Mouse (Mus musculus): ENCODE results near the gene Arhgap29. TPM values are rescaled to one million over a fixed set of nuclear protein-coding genes. Genes with fewer than 3 reads are reported as not detected.
A peak's percentile ranks its signal among the peaks of the same experiment; 100 is the strongest.

The Arhgap29 gene
- polyA plus RNA-seq, 1 experiment from 2014 or later: 56.0 TPM

DNA sequence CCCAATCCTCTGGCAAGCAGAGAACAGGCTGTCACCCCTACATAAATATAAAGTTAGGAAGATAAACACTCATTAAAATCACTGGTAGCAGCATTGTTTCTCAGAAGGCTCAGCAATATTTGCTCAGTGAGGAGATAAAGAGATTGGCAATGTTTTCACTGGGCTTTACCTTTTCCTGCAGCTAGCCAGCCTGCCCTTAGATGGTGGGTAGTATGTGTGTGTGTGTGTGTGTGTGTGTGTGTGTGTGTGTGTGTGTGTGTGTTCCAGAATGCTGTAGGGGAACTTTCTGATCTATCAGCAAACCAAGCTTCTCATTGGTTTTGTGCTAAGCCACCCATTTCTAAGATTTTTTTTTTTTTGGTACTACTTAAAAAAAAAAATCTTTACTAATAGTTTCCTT lies 5.6 kb upstream of the Arhgap29 start:
- no peak for ATAC-seq (ENCODE audit: insufficient number of reproducible peaks, insufficient read depth, low FRiP score, low TSS enrichment)
- no peaks in the 10 kb centered on the region for H3K27me3 ChIP-seq
- H3K9ac ChIP-seq: no peak overlapping the region
- no peaks in the 10 kb centered on the region for H3K4me1 ChIP-seq
- H3K4me3 ChIP-seq: no peak overlapping the region
- no peaks in the 10 kb centered on the region for H3K36me3 ChIP-seq
- no peaks in the 10 kb centered on the region for H3K9me3 ChIP-seq
- H3K4me2 ChIP-seq (replicated peaks): no peak overlapping the region
- H3K27ac ChIP-seq: no peak overlapping the region

DNA sequence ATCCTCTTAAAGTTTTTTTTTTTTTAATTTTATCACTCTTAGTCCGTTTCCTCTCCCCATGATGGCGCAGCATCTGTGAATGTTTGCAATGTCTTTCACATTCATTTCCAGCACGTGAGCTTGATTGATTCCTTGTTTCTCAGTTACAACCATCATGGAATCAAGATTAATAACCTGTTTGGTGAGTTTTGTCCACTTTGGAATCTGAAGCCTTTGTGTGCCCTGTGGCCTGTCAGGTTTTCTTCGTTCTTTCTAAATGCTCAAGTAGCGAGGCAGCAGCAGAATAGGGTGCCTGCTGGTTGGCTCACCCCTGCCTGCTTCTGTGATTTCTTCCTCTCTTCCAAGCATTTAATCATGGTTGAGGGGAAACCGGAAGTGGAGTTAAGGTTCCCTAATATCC lies 2.2 kb upstream of the Arhgap29 start:
- H3K4me2 ChIP-seq (replicated peaks): no peak overlapping the region
- no peak overlapping the region for H3K4me3 ChIP-seq
- H3K36me3 ChIP-seq: no peaks in the 10 kb centered on the region
- WGBS: 60% methylated on average over 6 of the region's 6 CpGs
- no peak overlapping the region for H3K9ac ChIP-seq
- H3K27me3 ChIP-seq: peaks cover 7% of the 10 kb centered on the region; the same call in 1 of the 2 replicates
- no peak for ATAC-seq (ENCODE audit: insufficient number of reproducible peaks, insufficient read depth, low FRiP score, low TSS enrichment)
- no peak overlapping the region for H3K27ac ChIP-seq
- H3K4me1 ChIP-seq: no peaks in the 10 kb centered on the region
- no peaks in the 10 kb centered on the region for H3K9me3 ChIP-seq

DNA sequence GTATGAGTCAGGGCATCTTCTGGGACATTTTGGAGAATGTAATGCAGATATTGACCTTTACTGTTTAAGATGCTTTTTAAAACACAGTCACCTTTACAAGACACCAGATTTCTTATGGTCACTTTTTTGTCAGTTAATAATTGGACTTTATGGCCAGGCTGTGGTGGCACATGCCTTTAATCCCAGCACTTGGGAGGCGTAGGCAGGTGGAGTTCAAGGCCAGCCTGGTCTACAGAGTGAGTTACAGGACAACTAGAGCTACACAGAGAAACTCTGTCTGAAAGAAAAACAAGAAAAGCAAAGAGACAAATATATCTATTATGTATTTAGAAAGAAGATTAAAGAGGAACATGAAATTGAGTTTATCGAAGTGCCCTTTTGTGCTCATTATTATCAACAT lies 1.2 kb upstream of the Arhgap29 start:
- Histone ChIP-seq H3K27ac (no peak overlapping the region), H3K9ac (no peak overlapping the region), H3K27me3 (peaks cover 7% of the 10 kb centered on the region; the same call in 1 of the 2 replicates)

DNA sequence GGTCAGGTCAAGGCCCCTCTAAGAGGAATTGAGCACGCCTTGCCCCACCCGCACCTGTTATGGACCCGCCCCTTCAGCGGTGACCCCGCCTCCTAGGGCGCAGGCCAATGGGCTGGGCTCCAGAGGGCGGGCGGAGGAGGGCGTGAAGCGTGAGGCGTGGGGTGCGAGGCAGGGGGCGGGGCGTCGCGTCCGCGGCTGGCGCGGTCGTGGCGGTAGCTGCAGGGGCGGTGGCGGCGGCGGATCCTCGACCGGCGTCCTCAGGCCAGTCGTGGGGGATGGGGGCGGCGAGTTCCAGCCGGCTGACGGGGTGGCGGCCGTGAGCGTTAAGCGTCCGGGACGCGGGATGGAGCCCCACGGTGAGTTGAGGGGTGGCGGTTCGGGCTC lies 700 bp downstream of the Arhgap29 start:
- peak overlapping the region; percentile 67 for H3K9ac ChIP-seq
- no peaks in the 10 kb centered on the region for H3K36me3 ChIP-seq
- 0 out of 2 replicates have a peak overlapping the region, but pooled peaks have one; percentile 30 for H3K27ac ChIP-seq
- H3K4me2 ChIP-seq (replicated peaks): peak overlapping the region; percentile 78
- H3K4me3 ChIP-seq: peak overlapping the region; percentile 68
- H3K4me1 ChIP-seq: no peaks in the 10 kb centered on the region
- 0 out of 2 replicates have a peak, but pooled peaks cover 3% of the 10 kb centered on the region for H3K9me3 ChIP-seq
- peaks cover 7% of the 10 kb centered on the region; the same call in 1 of the 2 replicates for H3K27me3 ChIP-seq
- peak; percentile 88 for ATAC-seq (ENCODE audit: insufficient number of reproducible peaks, insufficient read depth, low FRiP score, low TSS enrichment)
- WGBS: under 1% methylated on average over 44 of the region's 44 CpGs

More for the DNA sequence above, 1.2 kb upstream of the Arhgap29 start:
- Histone ChIP-seq H3K36me3 (no peaks in the 10 kb centered on the region), H3K9me3 (0 out of 2 replicates have a peak, but pooled peaks cover 3% of the 10 kb centered on the region), H3K4me2 (replicated peaks) (no peak overlapping the region), H3K4me3 (no peak overlapping the region), H3K4me1 (no peaks in the 10 kb centered on the region)
- no peak for ATAC-seq (ENCODE audit: insufficient number of reproducible peaks, insufficient read depth, low FRiP score, low TSS enrichment)
- WGBS: 86% methylated on average over 2 of the region's 2 CpGs

DNA sequence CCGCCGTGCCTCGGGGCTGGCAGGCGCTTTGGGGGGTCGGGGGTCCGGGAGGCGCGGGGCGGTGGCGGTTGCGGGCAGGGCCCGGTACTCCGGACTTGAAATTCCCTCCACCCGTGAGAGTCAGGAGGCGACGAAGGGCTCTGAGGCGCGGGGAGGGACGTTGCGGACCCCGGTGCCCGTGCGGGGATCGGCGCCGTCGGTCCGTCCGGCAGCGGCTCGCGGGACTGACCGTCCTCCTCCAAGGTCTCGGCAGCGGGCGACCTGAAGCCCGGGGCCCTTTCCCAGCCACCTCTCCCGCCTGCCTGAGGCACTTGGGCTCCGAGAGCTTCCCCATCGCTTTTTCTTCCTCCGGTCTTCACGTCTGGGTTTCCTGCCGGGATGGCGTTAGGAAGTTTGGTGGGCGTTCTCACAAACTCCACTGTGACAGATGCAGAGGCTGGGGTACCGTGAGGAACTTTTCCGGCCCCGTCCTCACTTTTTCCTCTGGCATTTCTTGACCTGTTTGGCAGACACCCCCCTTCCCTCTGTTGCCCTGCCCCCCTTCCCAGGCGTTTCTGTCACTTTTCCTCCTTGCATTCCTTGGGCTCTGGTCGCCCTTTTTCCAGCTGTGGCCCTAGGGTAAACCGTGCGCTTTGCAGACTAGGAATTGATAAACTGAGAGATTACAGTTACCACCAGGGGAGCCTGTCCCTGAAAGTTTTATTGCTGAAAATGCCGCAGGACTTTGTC lies 1.3 kb downstream of the Arhgap29 start:
- Histone ChIP-seq H3K4me2 (replicated peaks) (peak overlapping the region; percentile 78), H3K36me3 (no peaks in the 10 kb centered on the region), H3K27ac (0 out of 2 replicates have a peak overlapping the region, but pooled peaks have one; percentile 30), H3K27me3 (peaks cover 7% of the 10 kb centered on the region; the same call in 1 of the 2 replicates), H3K9ac (peak overlapping the region; percentile 67), H3K4me1 (no peaks in the 10 kb centered on the region), H3K9me3 (0 out of 2 replicates have a peak, but pooled peaks cover 3% of the 10 kb centered on the region), H3K4me3 (peak overlapping the region; percentile 68)
- WGBS: under 1% methylated on average over 46 of the region's 53 CpGs
- no peak for ATAC-seq (ENCODE audit: insufficient number of reproducible peaks, insufficient read depth, low FRiP score, low TSS enrichment)

DNA sequence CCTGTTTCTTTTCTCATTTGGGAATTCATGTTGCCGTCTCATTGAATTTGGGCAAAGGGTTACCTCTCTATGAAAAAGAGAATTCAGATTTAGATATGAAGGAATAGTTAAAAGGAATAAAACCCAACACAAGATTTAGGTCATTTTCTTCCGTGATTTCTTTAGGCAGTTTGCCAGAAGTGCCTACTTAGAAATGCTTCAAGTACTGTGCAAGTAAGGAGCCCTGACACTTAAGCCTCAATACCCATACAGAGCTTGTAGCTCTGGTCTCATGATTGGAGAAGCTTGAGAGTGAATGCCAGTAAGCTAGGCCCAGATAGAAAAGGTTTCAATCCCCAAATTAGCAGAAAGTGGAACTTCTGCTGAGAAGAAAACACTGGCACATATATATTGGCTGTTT lies 2.1 kb downstream of the Arhgap29 start:
- no peak overlapping the region for H3K27ac ChIP-seq
- 0 out of 2 replicates have a peak, but pooled peaks cover 3% of the 10 kb centered on the region for H3K9me3 ChIP-seq
- peaks cover 7% of the 10 kb centered on the region; the same call in 1 of the 2 replicates for H3K27me3 ChIP-seq
- peak overlapping the region; percentile 68; the same call in 1 of the 2 replicates for H3K4me3 ChIP-seq
- ATAC-seq (ENCODE audit: insufficient number of reproducible peaks, insufficient read depth, low FRiP score, low TSS enrichment): no peak
- 33% methylated on average over 2 of the region's 2 CpGs for WGBS
- H3K36me3 ChIP-seq: no peaks in the 10 kb centered on the region
- no peak overlapping the region for H3K9ac ChIP-seq
- no peaks in the 10 kb centered on the region for H3K4me1 ChIP-seq
- H3K4me2 ChIP-seq (replicated peaks): peak overlapping the region; percentile 78

DNA sequence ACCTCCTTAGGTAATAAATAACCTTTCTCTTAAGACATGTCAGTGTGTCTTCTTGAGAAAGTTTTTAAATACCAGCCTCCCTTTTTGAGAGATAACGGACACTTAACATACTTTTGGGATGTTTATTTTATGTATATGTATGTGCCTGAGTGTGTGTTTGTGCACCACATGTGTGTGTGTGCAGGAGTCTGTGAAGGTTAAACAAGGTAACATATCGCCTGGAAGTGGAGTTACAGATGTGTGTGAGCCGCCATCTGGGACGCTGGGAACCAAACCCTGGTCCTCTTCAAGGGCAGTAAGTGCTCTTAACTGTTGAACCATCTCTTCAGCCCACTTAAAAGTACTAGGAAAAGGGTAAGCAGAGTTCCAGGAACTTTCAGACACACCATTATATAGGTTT lies 3.2 kb downstream of the Arhgap29 start:
- Histone ChIP-seq H3K9me3 (0 out of 2 replicates have a peak, but pooled peaks cover 3% of the 10 kb centered on the region), H3K4me1 (no peaks in the 10 kb centered on the region), H3K9ac (no peak overlapping the region), H3K27me3 (peaks cover 7% of the 10 kb centered on the region; the same call in 1 of the 2 replicates), H3K36me3 (no peaks in the 10 kb centered on the region), H3K27ac (no peak overlapping the region), H3K4me3 (no peak overlapping the region), H3K4me2 (replicated peaks) (no peak overlapping the region)
- ATAC-seq (ENCODE audit: insufficient number of reproducible peaks, insufficient read depth, low FRiP score, low TSS enrichment): no peak
- 92% methylated on average over 4 of the region's 4 CpGs for WGBS

DNA sequence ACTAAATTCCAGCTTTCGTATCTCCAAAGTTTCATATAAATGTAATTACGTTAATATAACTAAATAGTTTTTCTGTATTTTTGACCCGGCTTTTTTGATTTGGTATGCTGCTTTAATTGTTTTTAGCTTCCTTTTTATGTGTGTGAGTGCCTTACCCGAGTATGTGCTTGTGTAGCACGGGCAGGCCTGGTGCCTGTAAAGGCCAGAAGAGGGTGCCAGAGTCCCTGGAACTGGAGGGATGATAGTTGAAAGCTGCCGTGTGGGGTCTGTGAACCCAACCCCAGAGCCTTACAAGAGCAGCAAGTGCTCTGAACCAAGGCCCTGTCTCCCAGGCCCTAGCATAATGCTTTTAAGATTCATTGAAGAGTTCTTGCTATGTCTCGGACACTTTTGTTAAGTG lies 4.4 kb downstream of the Arhgap29 start:
- no peak overlapping the region for H3K27ac ChIP-seq
- H3K4me3 ChIP-seq: no peak overlapping the region
- no peak overlapping the region for H3K4me2 ChIP-seq (replicated peaks)
- no peaks in the 10 kb centered on the region for H3K36me3 ChIP-seq
- no peak for ATAC-seq (ENCODE audit: insufficient number of reproducible peaks, insufficient read depth, low FRiP score, low TSS enrichment)
- H3K9me3 ChIP-seq: 0 out of 2 replicates have a peak, but pooled peaks cover 3% of the 10 kb centered on the region
- no peaks in the 10 kb centered on the region for H3K4me1 ChIP-seq
- H3K9ac ChIP-seq: no peak overlapping the region
- WGBS: 86% methylated on average over 7 of the region's 7 CpGs
- peaks cover 7% of the 10 kb centered on the region; the same call in 1 of the 2 replicates for H3K27me3 ChIP-seq

DNA sequence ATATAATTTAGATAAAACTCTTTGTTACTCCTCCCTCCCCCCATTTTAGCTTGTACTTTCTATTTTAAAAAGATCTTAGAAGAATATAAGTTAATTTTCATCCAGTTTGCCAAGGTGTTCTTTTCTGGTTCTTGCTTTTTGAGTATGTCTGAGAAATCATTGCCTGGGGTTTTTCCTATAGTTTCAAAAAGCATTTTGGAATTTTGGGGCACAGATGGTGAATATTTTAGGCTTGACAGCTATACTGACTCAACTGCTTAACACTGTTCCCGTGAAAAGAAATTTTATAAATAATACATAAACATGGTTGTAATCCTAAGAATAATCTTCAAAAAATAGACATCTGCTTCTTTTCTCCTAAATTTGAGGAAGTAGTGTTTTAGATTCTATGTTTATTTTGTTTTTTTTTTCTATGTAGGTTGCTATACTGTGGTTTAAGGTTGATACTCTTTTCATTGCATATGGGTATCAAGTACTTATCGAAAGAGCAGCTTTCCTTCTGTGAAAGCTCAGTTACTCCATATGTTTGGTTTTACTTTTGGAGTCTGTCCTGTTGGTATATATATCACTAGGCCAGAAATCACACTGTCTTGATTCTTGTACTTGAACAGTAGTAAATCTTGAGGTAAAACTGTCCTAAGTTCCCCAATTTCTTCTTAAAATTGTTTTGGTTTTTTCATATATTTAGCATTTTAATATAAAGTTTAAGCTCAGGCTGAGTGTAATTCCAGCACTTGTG lies 5.4 kb downstream of the Arhgap29 start:
- Histone ChIP-seq H3K27me3 (peaks cover 6% of the 10 kb centered on the region; the same call in 1 of the 2 replicates), H3K9me3 (0 out of 2 replicates have a peak, but pooled peaks cover 3% of the 10 kb centered on the region), H3K4me1 (no peaks in the 10 kb centered on the region), H3K36me3 (no peaks in the 10 kb centered on the region), H3K4me3 (no peak overlapping the region), H3K27ac (no peak overlapping the region), H3K4me2 (replicated peaks) (no peak overlapping the region), H3K9ac (no peak overlapping the region)
- WGBS: 81% methylated on average over 2 of the region's 2 CpGs
- ATAC-seq (ENCODE audit: insufficient number of reproducible peaks, insufficient read depth, low FRiP score, low TSS enrichment): no peak

DNA sequence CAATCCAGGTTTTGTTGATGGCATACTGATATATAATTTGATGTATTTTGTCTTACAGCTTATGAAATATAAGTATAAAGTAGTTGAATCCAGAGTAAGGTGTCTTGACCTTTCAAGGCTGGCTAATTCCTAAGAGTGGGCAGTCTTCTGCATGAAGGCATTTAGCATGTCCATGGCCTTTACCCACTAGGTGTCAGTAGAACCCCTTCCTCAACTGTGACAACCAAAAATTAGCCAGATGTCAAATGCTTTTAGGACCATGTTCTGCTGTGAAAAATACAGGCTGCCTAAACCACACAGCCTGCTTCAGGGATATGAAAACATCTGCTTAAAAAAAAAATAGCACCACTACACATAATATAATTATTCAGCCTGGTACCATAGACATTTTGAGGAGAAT lies 11.8 kb downstream of the Arhgap29 start:
- Histone ChIP-seq H3K9ac (no peak overlapping the region), H3K27me3 (no peaks in the 10 kb centered on the region), H3K4me2 (replicated peaks) (no peak overlapping the region), H3K9me3 (no peaks in the 10 kb centered on the region), H3K27ac (no peak overlapping the region), H3K36me3 (no peaks in the 10 kb centered on the region), H3K4me3 (no peak overlapping the region), H3K4me1 (no peaks in the 10 kb centered on the region; the same call in 1 of the 2 replicates)
- no peak for ATAC-seq (ENCODE audit: insufficient number of reproducible peaks, insufficient read depth, low FRiP score, low TSS enrichment)

DNA sequence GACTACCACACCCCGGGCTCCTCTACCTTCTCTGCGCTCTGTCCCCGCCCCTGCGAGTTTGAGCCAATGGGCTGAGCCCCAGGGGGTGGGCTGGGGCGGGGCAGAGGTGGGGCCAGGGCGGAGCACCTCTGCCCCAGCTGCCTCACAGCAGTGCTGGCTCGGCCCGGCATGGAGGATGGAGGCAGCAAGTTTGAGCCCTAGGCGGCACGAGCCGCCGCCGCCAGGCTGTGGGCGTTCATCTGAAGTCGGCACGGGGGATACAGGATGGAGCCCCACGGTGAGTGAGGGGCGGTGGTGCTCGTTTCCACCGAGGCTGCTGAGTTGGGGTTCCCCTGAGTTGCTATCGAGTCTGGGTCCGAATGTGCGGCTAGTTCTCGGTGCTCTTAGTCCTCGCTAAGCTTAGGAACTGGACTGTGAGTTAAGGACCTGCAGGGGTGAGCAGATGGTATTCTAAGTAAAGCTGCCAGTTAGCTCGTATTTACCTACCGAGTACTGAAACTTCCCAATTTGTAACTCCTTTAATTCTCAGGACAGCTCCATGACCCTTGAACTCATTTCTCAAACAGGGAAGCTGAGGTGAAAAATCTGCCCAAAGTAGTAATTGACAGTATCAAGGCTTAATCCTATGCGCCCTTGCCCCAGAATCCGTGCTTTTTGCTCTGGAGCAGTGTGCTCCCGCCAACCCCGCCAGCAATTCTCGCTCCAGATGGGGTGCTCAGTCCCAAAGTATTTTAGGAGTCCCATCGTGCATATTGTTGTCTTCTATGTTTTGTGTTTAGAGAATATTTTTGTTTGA lies 15.5 kb downstream of the Arhgap29 start:
- Histone ChIP-seq H3K4me2 (replicated peaks) (peak overlapping the region; percentile 74), H3K27me3 (no peaks in the 10 kb centered on the region), H3K4me1 (no peaks in the 10 kb centered on the region; the same call in 1 of the 2 replicates), H3K9ac (peak overlapping the region; percentile 68), H3K36me3 (no peaks in the 10 kb centered on the region), H3K27ac (peak overlapping the region; percentile 63), H3K9me3 (no peaks in the 10 kb centered on the region), H3K4me3 (peak overlapping the region; percentile 66)
- WGBS: under 1% methylated on average over 33 of the region's 33 CpGs
- ATAC-seq (ENCODE audit: insufficient number of reproducible peaks, insufficient read depth, low FRiP score, low TSS enrichment): peak; percentile 100

Data from embryonic facial prominence, embryonic 12.5 days (tissue).